20 mouse cellular contexts compared by ENCODE assay signal in the genomic region with DNA sequence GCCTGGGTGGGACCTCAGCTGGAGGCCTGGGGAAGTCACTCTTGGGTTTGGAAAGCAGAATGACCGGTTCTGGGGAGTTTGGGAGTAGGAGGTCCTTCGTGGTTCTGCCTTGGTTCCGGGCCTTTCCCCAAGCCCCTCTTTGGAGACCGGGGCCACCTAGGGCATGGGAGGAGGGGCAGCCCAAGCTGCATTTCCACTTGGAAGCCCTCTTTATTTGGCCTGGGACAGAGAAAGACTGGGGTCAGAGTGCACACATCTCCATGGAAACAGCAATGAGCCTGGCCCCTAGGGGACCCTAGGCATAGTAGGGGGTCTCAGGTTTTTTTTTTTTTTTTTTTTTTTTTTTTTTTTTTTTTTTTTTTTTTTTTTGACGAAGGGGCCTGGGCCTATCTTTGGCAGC. TPM values are rescaled to one million over a fixed set of nuclear protein-coding genes. Genes with fewer than 3 reads are reported as not detected.
A peak's percentile ranks its signal among the peaks of the same experiment; 100 is the strongest.
DNase-seq lines count a peak whose midpoint lies in the region; ATAC-seq and TF ChIP-seq lines count a peak whose summit lies in the region.
"Had no signal": no experiment of that assay in that cellular context is flagged by ENCODE, and none has a peak within 500 bp of the region (broad histone marks: within the 10 kb centered on the region; RNA-seq: fewer than 3 reads in every experiment).

No protein-coding gene starts in this region.

- TF ChIP-seq CTCF in hindbrain, postnatal 0 days (IDR thresholded peaks at IDR 0.05; ENCODE audit: low read depth): no peak

- H3K27me3 ChIP-seq in hindbrain, embryonic 10.5 days (ENCODE audit: insufficient read depth, poor library complexity, severe bottlenecking): no peaks in the 10 kb centered on the region
- no peaks in the 10 kb centered on the region for H3K27me3 ChIP-seq in hindbrain, postnatal 0 days (ENCODE audit: insufficient read depth, low read length)
- H3K27me3 ChIP-seq in neural tube, embryonic 11.5 days (ENCODE audit: control insufficient read depth, insufficient read depth, low read length): no peaks in the 10 kb centered on the region

- no peak overlapping the region for H3K9ac ChIP-seq in hindbrain, postnatal 0 days (replicated peaks; ENCODE audit: low read length)
- no peak overlapping the region for H3K9ac ChIP-seq in neural tube, embryonic 11.5 days (ENCODE audit: low read length)
- H3K9ac ChIP-seq: liver, postnatal 0 days had no signal

- H3K27ac ChIP-seq in hindbrain, embryonic 10.5 days: peak overlapping the region; percentile 100
- H3K27ac ChIP-seq in hindbrain, postnatal 0 days: no peak overlapping the region
- no peak overlapping the region for H3K27ac ChIP-seq in neural tube, embryonic 11.5 days (ENCODE audit: low read depth, low read length)
- H3K27ac ChIP-seq: left cerebral cortex, adult 2 months had no signal

- no peak for ATAC-seq in hindbrain, postnatal 0 days
- ATAC-seq in neural tube, embryonic 11.5 days (ENCODE audit: insufficient read depth, low FRiP score, low TSS enrichment): no peak
- ATAC-seq: forebrain, embryonic 14.5 days; hindbrain, embryonic 16.5 days; liver, postnatal 0 days had no signal

- H3K4me1 ChIP-seq in hindbrain, embryonic 10.5 days (replicated peaks): peaks cover 40% of the 10 kb centered on the region
- peaks cover 12% of the 10 kb centered on the region for H3K4me1 ChIP-seq in hindbrain, postnatal 0 days (ENCODE audit: insufficient read depth, low read length)
- peaks cover 26% of the 10 kb centered on the region for H3K4me1 ChIP-seq in neural tube, embryonic 11.5 days (ENCODE audit: control insufficient read depth, insufficient read depth, low read length)

- H3K4me3 ChIP-seq in hindbrain, embryonic 10.5 days: peak overlapping the region; percentile 26
- no peak overlapping the region for H3K4me3 ChIP-seq in hindbrain, postnatal 0 days (ENCODE audit: low read length)
- H3K4me3 ChIP-seq in neural tube, embryonic 11.5 days (ENCODE audit: low read depth, low read length): no peak overlapping the region
- H3K4me3 ChIP-seq: left cerebral cortex, adult 2 months had no signal

- no peaks in the 10 kb centered on the region for H3K9me3 ChIP-seq in hindbrain, embryonic 10.5 days
- H3K9me3 ChIP-seq in hindbrain, postnatal 0 days (ENCODE audit: low read length): no peaks in the 10 kb centered on the region
- no peaks in the 10 kb centered on the region for H3K9me3 ChIP-seq in neural tube, embryonic 11.5 days (ENCODE audit: control insufficient read depth, low read length)

- WGBS in hindbrain, embryonic 10.5 days: 10% methylated on average over 5 of the region's 5 CpGs
- 10% methylated on average over 5 of the region's 5 CpGs for WGBS in hindbrain, postnatal 0 days
- 10% methylated on average over 5 of the region's 5 CpGs for WGBS in neural tube, embryonic 11.5 days

- DNase-seq in hindbrain, embryonic 10.5 days (ENCODE audit: low spot score): peak; percentile 68
- no peak for DNase-seq in hindbrain, postnatal 0 days (ENCODE audit: low spot score)
- peak; percentile 17 for DNase-seq in retina, embryonic 14.5 days (ENCODE audit: low spot score)
- DNase-seq in retina, postnatal 1 day: no peak
- DNase-seq in embryo, embryonic 11 days: peak; percentile 56
- DNase-seq in neural tube, embryonic 11.5 days (ENCODE audit: low spot score): peak; percentile 35
- DNase-seq in frontal cortex, postnatal 36 days (ENCODE audit: low spot score in 2 of 2): no peak
- DNase-seq in adrenal gland, adult (ENCODE audit: inconsistent age in 2 of 2, low spot score in 1 of 2): no peak
- DNase-seq: adrenal gland, postnatal 25 days; cerebellum, adult 18-20 months; kidney, adult 18-20 months; kidney, postnatal 14 days; left cerebral cortex, postnatal 4 days; liver, postnatal 0 days; lung, postnatal 10 days; thymus, postnatal 25 days had no signal

- H3K4me2 ChIP-seq in hindbrain, postnatal 0 days (ENCODE audit: low read depth, low read length): no peak overlapping the region
- no peak overlapping the region for H3K4me2 ChIP-seq in neural tube, embryonic 11.5 days (ENCODE audit: low read depth)
- H3K4me2 ChIP-seq: heart, embryonic 11.5 days had no signal

- no peaks in the 10 kb centered on the region for H3K36me3 ChIP-seq in hindbrain, embryonic 10.5 days
- H3K36me3 ChIP-seq in hindbrain, postnatal 0 days (ENCODE audit: insufficient read depth, low read length): no peaks in the 10 kb centered on the region
- H3K36me3 ChIP-seq in neural tube, embryonic 11.5 days (ENCODE audit: control insufficient read depth, insufficient read depth, low read length): no peaks in the 10 kb centered on the region

RNA-seq across cellular contexts. Expression of gene Nsd2, which starts 2.4 kb away (rescaled TPM):
- polyA plus RNA-seq in hindbrain, embryonic 10.5 days (2016; fragmentation: Nextera tagmentation; extraction: Ambion mirVana): 75.6 and 93.5 TPM in 2 replicates
- 76.2 and 81.1 TPM in 2 replicates for total RNA-seq in hindbrain, postnatal 0 days (2014; rRNA removed)
- polyA plus RNA-seq in hindbrain, postnatal 0 days (2015; fragmentation: Nextera tagmentation; extraction: Ambion mirVana): 64.0 and 69.4 TPM in 2 replicates
- 96.0 and 116 TPM in 2 replicates for polyA plus RNA-seq in neural tube, embryonic 11.5 days (2014; fragmentation: Nextera tagmentation; extraction: Ambion mirVana)

RNA-seq across cellular contexts. Expression of gene Letm1, which starts 35.5 kb away (rescaled TPM):
- 52.2 and 52.3 TPM in 2 replicates for polyA plus RNA-seq in hindbrain, embryonic 10.5 days (2016; fragmentation: Nextera tagmentation; extraction: Ambion mirVana)
- 59.9 and 67.0 TPM in 2 replicates for total RNA-seq in hindbrain, postnatal 0 days (2014; rRNA removed)
- polyA plus RNA-seq in hindbrain, postnatal 0 days (2015; fragmentation: Nextera tagmentation; extraction: Ambion mirVana): 71.7 and 83.9 TPM in 2 replicates
- 51.0 and 54.6 TPM in 2 replicates for polyA plus RNA-seq in neural tube, embryonic 11.5 days (2014; fragmentation: Nextera tagmentation; extraction: Ambion mirVana)

Comparison
In these comparisons a context has a peak if more than half of its experiments do, and no peak if none do; other contexts are left out.
1. DNase-seq: peak in hindbrain, embryonic 10.5 days (single experiment), retina, embryonic 14.5 days (single experiment), embryo, embryonic 11 days (single experiment) and neural tube, embryonic 11.5 days (single experiment); none in hindbrain, postnatal 0 days (single experiment), retina, postnatal 1 day (single experiment), frontal cortex, postnatal 36 days (0 of 2) and adrenal gland, adult (0 of 2).